Mouse (Mus musculus): ENCODE measurements around the gene Txndc8. TPM values are rescaled to one million over a fixed set of nuclear protein-coding genes. Genes with fewer than 3 reads are reported as not detected.

The Txndc8 gene
- total RNA-seq, 2 experiments from 2014 or later = not detected

DNA sequence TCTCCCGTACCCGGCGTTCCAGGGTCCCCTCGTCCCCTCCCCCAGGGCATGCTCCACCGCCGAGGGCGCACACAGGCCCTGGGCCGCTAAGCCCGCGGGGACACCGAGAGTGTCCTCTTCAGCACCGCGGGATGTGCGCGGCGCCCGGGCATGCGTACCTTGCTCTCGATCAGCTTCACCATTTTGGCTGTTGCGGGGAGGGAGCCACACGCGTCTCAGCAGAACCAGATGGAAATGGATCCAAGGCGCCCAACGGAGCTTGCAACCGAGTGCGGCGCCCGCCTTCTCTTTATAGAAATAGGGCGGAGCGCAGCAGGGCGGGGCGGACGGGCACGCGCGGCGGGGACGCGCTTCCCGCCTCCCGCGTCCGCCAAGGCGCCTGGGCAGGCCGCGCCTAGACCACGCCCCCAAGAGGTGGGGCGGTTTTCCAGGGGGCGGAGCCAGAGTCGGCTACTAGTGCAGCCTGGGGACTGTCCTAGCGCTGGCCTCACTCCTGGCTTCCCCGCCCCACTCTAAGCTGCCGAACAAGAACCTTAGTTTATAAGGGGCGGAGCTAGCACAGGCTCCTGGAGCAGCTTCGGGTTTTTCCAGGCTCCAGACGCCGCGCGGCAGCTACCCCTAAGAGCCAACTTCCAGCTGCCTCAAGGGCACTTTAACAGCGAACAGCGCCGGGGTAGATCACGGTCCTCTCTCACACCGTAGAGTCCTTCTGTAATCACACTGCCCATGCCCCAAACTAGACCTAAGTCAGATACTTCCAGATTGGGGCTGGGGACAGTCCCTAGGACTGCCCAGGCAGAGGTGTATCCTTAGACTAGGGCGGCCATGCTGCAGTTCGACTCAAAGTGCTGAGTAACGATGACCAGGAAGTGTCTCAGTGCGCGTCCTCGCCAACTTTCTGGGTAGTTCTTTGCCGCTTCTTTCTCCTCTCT, 52.6 kb downstream of the Txndc8 start, which contains the start of gene Txn1:
Txn1 (minus strand) TSS at position 383 of the 932 bp plus-strand sequence.
- peak; percentile 91 to 95 for DNase-seq (ENCODE audit: low spot score in 2 of 2)

DNA sequence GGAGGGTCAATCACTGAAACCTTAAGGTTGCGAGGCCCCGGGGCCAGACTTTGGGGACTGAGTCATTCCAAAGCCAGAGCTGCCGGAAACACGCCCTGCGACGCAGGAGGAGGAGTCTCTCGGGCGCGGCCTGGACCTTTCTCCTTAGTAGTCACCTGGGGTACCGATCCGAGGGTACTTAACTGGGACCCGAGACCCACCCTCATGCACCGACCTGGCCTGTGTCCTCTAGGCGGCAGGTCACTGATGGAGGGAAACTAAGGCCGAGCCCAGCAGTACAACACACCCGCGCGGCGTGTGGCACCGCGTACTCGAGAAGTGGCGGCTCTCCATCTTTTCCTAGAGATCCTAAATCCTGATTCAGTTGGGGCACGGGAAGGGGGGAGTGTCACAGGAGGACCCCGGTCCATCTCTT, 53.4 kb downstream of the Txndc8 start:
- peak; percentile 31 to 42 for DNase-seq (ENCODE audit: low spot score in 2 of 2)

DNA sequence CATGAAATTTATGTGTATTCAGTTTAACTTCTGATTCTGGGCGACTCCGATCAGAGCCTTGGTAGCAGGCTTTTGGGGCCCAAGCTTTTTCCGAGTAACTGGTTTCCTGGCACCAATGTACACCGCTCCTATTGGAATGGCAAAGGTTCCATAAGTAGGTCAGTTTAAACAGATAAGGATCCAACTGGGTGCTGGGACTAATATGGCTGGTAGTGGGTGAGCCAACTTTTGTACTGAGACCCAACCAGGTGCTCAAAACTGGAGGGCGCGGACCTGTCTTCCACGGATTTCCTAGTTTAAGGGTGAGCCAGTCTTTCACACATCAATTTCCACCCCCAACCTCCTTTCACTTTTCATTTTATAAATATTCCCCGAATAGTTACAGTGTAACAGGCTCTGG, 53.9 kb downstream of the Txndc8 start:
- DNase-seq (ENCODE audit: low spot score in 2 of 2) = no peak

DNA sequence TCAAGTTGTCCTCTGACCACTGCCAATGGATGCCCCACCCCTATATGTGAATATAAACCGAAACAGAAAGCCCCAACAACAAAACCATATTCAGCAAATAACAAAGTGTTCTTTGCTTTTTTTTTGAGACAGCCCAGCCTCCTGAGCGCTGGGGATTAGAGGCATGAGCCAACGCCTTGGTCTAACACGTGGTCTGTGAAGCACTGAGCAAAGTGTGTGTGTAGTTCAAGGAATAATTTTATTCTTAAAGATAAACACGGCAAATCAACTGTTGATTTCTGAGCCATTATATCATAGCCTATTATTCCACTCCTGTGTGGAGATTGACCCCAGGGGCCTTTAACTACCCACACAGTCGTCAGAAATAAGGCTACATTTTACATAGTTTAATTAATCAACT, 54.3 kb downstream of the Txndc8 start:
- DNase-seq (ENCODE audit: low spot score in 2 of 2) = no peak

DNA sequence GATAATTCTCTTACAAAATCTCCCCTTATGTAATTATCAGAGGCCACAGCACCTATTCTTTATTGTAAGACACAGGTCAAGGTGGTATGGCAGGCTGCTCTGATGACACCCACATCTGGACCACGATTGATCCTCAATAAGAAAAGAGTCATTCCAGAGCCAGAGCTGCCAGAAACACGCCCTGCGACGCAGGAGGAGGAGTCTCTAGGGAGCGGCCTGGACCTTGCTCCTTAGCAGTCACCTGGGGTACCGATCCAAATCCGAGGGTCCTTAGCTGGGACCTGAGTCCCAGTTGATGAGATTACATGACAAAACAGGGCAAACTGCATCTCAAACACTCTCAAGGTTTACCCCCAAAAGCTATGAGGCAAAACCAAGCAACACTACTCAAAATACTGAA, 55.1 kb downstream of the Txndc8 start:
- DNase-seq (ENCODE audit: low spot score in 2 of 2) = no peak

DNA sequence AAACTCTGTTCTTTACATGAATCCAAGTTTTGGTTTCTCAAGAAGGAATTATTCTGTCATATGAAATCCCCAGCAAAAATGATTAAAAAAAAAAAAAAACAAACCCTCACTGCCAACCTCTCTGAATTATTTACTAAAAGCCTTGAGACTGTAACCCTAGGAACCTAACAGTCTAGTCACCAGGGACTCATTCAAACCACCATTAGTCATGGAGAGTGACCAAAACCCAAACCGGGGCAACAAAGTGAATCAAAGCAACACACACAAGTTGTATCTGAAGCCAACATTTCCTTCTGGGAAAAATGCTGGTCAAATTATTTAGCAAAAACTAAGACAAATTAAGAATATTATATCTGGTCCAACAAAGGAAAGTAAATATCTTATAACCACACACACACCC, 56.0 kb downstream of the Txndc8 start:
- DNase-seq (ENCODE audit: low spot score in 2 of 2) = no peak

DNA sequence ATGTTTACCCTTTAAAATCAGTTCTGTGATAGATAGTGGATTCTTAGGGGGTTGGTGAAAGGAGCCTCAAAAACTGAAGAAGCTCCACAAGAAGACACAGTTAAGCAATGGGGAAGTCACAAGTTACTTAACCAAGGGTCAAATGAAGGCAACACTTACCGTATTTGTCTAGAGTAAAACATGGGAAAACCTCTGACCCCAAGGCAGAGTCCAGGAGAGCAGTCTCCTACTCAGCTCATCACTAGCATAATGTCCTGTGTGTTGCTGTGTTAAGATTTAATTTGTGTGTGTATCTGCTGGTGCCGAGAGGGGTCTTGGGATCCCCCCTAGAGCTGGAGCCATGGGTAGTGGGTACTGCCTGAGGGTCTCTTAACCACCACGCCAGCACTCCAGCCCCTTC, 56.5 kb downstream of the Txndc8 start:
- no peak for DNase-seq (ENCODE audit: low spot score in 2 of 2)

DNA sequence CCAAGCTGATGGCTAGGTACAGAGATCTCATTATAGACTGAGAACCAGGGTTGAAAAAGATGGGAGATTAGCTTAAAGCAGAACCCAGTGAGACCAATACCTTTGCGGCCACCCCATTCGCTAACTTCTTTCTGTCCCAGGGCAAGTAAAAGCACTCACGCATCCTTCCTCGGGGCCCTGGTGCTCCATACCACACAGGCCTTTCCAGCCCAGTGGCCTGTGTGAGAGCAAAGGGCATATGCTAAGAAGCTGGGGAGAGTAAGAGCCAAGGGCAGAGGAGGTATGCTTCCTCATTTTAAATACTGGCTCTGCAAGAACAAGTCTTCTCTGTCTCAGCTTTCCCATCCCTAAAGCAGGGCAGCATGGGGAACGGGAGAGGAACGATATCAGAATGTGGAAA, 59.1 kb downstream of the Txndc8 start:
- no peak for DNase-seq (ENCODE audit: low spot score in 2 of 2)

DNA sequence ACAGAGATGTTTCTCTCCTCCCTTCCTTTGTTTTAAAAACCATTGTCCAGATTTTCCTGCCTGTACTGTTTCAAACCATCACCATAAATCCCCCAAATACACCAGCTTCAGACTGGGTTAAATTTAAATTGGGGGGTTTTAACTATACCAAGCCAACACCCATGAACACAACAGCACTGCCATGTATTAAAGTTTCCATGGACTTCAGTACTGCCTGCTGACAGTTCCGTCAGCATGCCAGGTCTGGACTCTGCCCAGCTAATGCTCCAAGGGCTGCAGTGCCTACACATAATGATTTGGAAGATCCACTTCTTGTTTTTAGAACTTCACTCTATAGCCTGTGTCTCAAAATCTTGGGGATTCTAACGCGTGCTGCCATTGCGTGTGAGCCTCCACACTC, 61.4 kb downstream of the Txndc8 start:
- no peak for DNase-seq (ENCODE audit: low spot score in 2 of 2)

DNA sequence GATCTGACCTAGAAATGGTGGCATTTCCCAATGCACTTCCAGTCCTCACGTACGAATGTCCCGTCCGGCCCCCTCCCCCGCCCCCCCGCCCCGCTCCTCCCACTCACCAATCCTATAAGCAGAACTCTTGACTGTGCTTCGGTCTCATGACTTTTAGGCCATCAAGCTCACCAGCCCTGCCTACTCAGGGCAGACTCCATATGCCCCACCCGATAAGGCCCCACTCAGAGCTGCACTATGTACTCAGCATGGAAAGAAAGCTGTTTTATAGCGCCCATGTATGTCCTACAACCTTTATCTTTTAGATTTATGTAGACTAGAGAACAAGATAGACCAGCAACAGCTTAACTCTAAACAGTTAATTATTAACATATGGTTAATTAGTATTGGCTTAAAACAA, 61.9 kb downstream of the Txndc8 start:
- DNase-seq (ENCODE audit: low spot score in 2 of 2) = no peak

DNA sequence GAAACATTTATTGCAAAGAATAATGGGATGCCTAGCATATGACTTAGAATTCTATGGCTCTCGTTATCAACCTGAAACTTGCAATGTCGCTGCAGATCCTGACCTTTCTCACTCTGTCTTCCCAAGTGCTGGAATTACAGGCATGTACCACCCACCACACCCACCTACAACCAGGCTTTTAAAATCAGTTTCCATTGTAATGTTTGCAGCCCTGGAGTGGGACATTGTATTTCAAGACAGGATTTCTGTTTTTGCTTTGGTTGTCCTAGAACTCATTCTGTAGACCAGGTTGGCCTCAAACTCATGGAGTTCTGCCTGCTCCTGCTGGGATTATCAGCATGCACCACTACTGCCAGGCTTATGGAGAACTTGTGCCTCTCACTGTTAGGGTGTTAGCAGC, 66.0 kb downstream of the Txndc8 start:
- DNase-seq (ENCODE audit: low spot score in 2 of 2) = no peak

DNA sequence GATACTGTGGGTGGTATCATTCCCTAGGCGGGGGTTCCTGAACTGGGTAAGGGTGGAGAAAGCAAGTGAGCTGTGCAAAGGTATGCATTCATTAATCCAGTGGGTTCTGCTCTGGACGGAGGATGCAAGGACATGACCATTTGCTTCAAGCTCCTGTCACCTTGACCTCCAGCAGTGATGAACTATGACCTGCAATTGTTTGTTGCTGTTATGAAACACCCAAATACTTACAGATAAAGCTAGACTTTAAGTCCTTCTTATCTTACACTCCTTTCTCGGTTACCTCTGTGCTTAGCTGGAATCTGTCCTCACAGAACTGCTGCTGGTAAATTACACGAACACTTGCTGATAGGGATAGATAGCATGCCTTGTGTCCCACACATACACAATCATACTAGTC, 68.3 kb downstream of the Txndc8 start:
- DNase-seq (ENCODE audit: low spot score in 2 of 2) = no peak

DNA sequence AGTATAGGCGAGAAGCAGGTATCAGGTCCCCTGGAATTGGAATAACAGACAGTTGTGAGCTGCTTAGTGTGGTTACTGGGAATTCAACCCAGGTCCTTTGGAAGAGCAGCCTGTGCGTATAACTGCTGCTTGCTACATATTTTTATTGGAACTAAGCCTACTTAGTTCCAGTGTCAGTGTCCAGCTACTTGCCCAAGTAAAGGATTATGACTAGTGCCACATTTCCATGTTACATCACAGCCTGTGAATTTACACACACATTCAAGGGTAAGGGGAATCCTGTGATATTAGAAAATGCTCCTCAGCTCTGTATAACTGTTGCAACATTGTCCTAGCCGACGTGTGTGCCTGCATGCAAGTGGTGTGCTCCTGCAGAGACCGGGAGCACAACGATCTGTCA, 71.6 kb downstream of the Txndc8 start:
- no peak for DNase-seq (ENCODE audit: low spot score in 2 of 2)

DNA sequence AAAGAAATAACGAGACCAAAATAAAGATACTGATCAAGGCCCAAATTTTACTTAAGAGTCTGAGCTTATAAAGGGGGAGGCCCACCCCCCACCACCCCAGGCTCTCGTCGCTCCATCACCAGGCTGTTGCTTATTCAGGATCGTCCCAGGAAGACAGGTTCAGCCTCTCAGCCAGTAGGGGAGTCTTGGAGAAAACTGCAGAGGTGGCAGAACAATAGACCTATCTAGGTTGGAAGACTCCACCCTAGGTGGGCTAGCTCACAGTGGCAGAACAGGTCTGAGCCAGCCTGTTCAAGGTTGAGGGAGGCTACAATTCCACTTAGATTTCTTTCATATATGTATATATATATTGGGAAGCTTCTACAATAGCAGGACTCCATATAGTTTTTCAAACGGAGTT, 74.7 kb downstream of the Txndc8 start:
- DNase-seq (ENCODE audit: low spot score in 2 of 2) = no peak

Other genes starting within 250 kb of the Txndc8 start
- under 1 TPM; 0.26 to 0.48 TPM for gene D630039A03Rik, start 92.8 kb downstream of the Txndc8 start, total RNA-seq (2021)
- 100 to 1,000 TPM; 151 to 152 TPM for gene Txn1, start 52.7 kb downstream of the Txndc8 start, total RNA-seq (2021)
- gene Svep1, start 197.7 kb upstream of the Txndc8 start, total RNA-seq (2021) = 1 to 10 TPM; 1.3 to 1.5 TPM